Mouse (Mus musculus) spleen, adult 2 months (tissue): ENCODE results near the gene Gmnc.

ENCODE experiments used
- CTCF ChIP-seq: fragments of 200-500 bp; IDR thresholded peaks from 2 replicates; pipeline ENCODE4 v1.5.1; 2011; ENCODE audit warnings: mild to moderate bottlenecking, inconsistent platforms; ENCODE audit not compliant: insufficient read depth, insufficient read length, insufficient replicate concordance; ENCODE audit errors: extremely low read depth
- POLR2A ChIP-seq: fragments of 200-500 bp; IDR thresholded peaks from 2 replicates; pipeline ENCODE4 v1.6.1; 2011; ENCODE audit warnings: low read depth, low read length, inconsistent platforms

GRCm38 (mm10) chr16:27022746-27023145, 31.3 kb upstream of the Gmnc start:
- TF ChIP-seq CTCF (no peak), POLR2A (no peak)
